Mouse (Mus musculus): Measurements from ENCODE around the gene Unc80. TPM values are rescaled to one million over a fixed set of nuclear protein-coding genes. Genes with fewer than 3 reads are reported as not detected.

The Unc80 gene
- total RNA-seq, 2 experiments from 2014 or later: 0.12 to 0.26 TPM

DNA sequence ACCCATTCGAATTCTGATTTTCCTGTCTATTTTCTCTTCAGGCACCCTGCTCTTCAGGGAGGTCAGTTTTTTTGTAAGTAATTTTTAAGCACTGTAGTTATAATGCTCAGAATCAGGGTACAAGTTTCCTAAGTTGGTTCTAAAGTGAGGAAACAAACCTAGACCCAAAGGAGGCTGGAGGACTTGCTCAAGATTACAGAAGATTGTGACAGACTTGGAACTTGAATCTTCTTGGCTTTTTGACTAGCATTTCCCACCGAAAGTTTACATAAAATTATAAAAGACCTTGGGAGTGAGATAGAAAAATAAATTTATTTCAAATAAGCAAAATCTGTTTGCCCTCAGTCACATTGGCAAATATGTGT lies 233.4 kb downstream of the Unc80 start:
- DNase-seq: no peak
- intact Hi-C loops (cut with DNase I): loop anchor here (5.0 kb wide), 1 partner anchor 116 kb away; the partner anchor contains the start of gene Kansl1l

DNA sequence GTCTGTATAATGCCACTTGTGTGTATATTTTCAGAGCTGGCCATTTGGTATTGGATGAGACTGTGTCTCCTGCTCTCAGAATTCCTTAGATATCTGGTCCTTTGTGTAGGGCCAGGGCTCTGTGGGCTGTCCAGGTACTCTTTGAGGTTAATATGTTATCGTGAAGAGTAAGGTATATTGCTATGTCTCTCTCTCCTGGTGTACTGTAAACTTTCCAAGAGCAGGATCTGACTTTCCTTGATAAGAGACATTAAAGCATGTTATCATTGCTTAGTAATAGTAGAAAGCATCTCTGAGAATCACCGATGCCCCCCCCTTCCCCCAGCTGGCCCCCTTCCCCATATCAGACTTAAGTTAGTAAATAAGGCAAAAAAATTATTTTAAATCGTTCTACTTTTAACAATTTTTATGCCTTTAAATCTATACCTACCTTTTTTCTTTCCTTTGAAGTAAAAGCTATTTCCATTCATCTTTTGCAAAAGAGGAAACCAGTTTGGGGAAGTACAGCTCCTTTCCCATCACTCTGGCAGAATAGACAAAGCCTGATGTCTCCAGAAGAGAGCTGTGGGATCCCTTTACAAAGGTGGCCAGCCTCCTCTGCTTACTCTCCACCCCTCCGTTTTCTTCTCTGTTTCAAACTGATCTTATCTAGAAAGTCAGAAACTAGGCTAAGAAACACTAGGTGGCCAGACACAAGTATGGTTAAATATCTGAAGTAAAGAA lies 234.6 kb downstream of the Unc80 start:
- intact Hi-C loops (cut with DNase I): loop anchor here (5.0 kb wide), 1 partner anchor 115 kb away; the partner anchor contains the start of gene Kansl1l
- no peak for DNase-seq

- intact Hi-C loops (cut with DNase I): loop anchor here (5.0 kb wide), 1 partner anchor 113 kb away; the partner anchor contains the start of gene Kansl1l
- no peak for DNase-seq
These were observed 236.4 kb downstream of the Unc80 start for GRCm38 (mm10) chr1:66704523-66704922.

DNA sequence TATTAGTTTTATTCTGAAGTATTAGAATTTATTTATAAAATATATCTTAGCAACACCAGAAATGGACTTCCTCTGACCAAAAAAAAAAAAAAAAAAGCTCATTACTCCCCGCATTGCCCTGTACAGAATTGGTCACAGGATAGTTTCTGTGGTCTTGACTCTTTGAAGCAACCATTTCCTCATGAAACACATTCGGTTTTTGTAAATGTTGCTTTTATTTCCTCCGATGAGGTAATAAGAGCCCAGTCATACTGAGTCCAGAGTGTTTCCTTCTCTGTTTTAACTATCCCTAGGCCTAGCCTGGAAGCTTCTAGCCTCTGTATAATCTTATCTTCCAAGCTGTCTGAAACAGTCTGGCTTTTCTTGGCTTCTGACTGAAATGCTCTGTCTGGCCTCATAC lies 244.7 kb downstream of the Unc80 start:
- intact Hi-C loops (cut with DNase I): no loop called here
- DNase-seq: no peak

- DNase-seq: no peak
- intact Hi-C loops (cut with DNase I): no loop called here
These were observed 262.4 kb downstream of the Unc80 start for GRCm38 (mm10) chr1:66730581-66730980.

Other genes with a start within 250 kb of the Unc80 start
- gene Rpe, start 232.5 kb downstream of the Unc80 start, total RNA-seq (2021): 10 to 100 TPM; 15.1 to 16.2 TPM

Measured in heart, postnatal 14 days (tissue).